Mouse (Mus musculus) monocyte, adult 5-6 weeks (primary cell): Measurements from ENCODE around the gene Caprin1. TPM values are rescaled to one million over a fixed set of nuclear protein-coding genes. Genes with fewer than 3 reads are reported as not detected.

ENCODE experiments used
- ATAC-seq: fragments of 153-309, 156-312 bp; replicated peaks from 2 replicates; pipeline ENCODE4 v1.8.0; 2017; ENCODE audit warnings: mild to moderate bottlenecking; ENCODE audit not compliant: low TSS enrichment, insufficient number of reproducible peaks, severe bottlenecking, poor library complexity, low FRiP score
- total RNA-seq: library from RNA; stranded (forward); fragments of 200-1000, 200-491, 200-594 nt; gene quantifications from 3 replicates; pipeline ENCODE4 v1.2.3, GENCODE M21; 2017

The Caprin1 gene
- 252 to 314 TPM (median 306 TPM) in 3 replicates for total RNA-seq

- peak; percentile 80 for ATAC-seq
Measured at GRCm38 (mm10) chr2:103797491-103798009, at the start of gene Caprin1. Gene Caprin1 (minus strand): TSS chr2:103797649.

- no peak for ATAC-seq
Measured at GRCm38 (mm10) chr2:103846875-103847274, 49.4 kb upstream of the Caprin1 start.

- ATAC-seq: no peak
Measured at GRCm38 (mm10) chr2:103846271-103846670, 48.8 kb upstream of the Caprin1 start.

GRCm38 (mm10) chr2:103844016-103844415 is 46.6 kb upstream of the Caprin1 start:
- ATAC-seq: no peak

- ATAC-seq: no peak
Measured at GRCm38 (mm10) chr2:103843321-103843720, 45.9 kb upstream of the Caprin1 start.

GRCm38 (mm10) chr2:103842299-103842698 is 44.9 kb upstream of the Caprin1 start:
- peak; percentile 68; the same call in 1 of the 2 replicates for ATAC-seq

- ATAC-seq: no peak
Measured at GRCm38 (mm10) chr2:103838483-103838882, 41.0 kb upstream of the Caprin1 start.

GRCm38 (mm10) chr2:103837166-103837565 is 39.7 kb upstream of the Caprin1 start:
- no peak for ATAC-seq

GRCm38 (mm10) chr2:103835614-103836395 is 38.4 kb upstream of the Caprin1 start:
- ATAC-seq: no peak

- ATAC-seq: no peak
Measured at GRCm38 (mm10) chr2:103833816-103834445, 36.5 kb upstream of the Caprin1 start.

- no peak for ATAC-seq
Measured at GRCm38 (mm10) chr2:103832899-103833298, 35.5 kb upstream of the Caprin1 start.

GRCm38 (mm10) chr2:103828900-103829299 is 31.5 kb upstream of the Caprin1 start:
- no peak for ATAC-seq

GRCm38 (mm10) chr2:103824916-103825315 is 27.5 kb upstream of the Caprin1 start:
- no peak for ATAC-seq

GRCm38 (mm10) chr2:103822560-103822959 is 25.1 kb upstream of the Caprin1 start:
- ATAC-seq: no peak

- no peak for ATAC-seq
Measured at GRCm38 (mm10) chr2:103817145-103817895, 19.9 kb upstream of the Caprin1 start.

- ATAC-seq: no peak
Measured at GRCm38 (mm10) chr2:103815976-103816375, 18.5 kb upstream of the Caprin1 start.

- ATAC-seq: no peak
Measured at GRCm38 (mm10) chr2:103811465-103812191, 14.2 kb upstream of the Caprin1 start.

GRCm38 (mm10) chr2:103810412-103810811 is 13.0 kb upstream of the Caprin1 start:
- no peak for ATAC-seq

- no peak for ATAC-seq
Measured at GRCm38 (mm10) chr2:103808466-103808865, 11.0 kb upstream of the Caprin1 start.
